Mouse (Mus musculus) CD4-positive, CD25-positive, alpha-beta regulatory T cell, adult 2 months (primary cell): ENCODE results near the gene Cd320.
"Not testable (repeated sequence)": the region's sequence is repeated elsewhere in the genome, so short reads cannot be mapped to it uniquely, and the experiment has no call there.

Experiments
- DNase-seq: peaks from one replicate; pipeline ENCODE4 v3.0.0-alpha.2; 2012; ENCODE audit warnings: low read depth, low spot score

The Cd320 gene

DNA sequence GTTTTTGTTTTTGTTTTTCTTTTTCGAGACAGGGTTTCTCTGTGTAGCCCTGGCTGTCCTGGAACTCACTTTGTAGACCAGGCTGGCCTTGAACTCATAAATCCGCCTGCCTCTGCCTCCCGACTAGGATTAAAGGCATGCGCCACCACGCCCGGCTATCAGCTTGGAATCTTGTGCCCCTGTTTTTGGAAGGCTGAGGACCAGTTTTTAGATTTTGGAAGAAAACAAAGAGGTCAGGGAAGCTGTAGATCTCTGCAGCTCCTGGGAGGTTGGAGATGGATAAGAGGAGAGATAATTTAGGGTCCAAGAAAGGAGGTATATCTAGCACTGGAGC is 17.9 kb upstream of the Cd320 start:
- not testable (repeated sequence) for DNase-seq

GRCm38 (mm10) chr17:33825462-33825861 is 17.4 kb upstream of the Cd320 start:
- no peak for DNase-seq

GRCm38 (mm10) chr17:33826850-33827249 is 16.0 kb upstream of the Cd320 start:
- peak; percentile 82 for DNase-seq

DNA sequence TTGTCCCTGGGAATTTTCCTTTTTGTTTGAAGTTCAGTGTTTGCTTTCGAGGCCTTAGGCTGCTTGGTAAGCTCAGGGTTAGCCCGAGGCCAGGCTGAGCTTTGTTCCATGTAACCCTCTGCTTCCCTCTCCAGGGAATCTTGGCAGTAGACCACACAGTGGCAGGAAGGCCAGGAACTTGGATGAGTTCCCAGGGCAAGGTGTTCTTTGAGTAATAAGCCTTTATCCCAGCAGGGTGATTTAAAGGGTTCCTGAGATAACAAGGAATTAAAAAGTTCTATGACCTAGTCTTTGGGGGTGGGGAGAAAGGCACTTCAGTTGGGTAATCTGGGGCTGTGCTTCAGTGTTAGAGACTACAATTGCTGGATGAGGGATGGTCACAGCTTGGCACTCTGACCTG is 14.0 kb upstream of the Cd320 start:
- no peak for DNase-seq

DNA sequence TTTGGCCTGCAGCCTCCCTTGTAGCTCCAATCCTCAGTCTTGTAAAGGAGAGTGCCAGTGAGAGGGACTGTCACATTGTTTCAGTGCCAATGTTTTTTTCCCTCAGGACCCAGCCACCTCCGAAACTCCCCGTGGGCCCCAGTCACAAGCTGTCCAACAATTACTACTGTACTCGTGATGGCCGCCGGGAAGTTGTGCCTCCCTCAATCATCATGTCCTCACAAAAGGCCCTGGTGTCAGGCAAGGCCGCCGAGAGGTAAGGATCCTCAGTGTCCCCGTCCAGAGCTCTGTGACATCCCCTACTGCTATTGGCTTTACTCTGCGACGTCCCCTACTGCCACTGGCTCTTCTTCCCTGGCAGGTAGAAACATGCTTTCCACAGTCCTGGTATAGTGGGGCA is 13.3 kb upstream of the Cd320 start:
- no peak for DNase-seq

- no peak for DNase-seq
Observed at GRCm38 (mm10) chr17:33844196-33844595, 1.3 kb downstream of the Cd320 start.

- DNase-seq, result no peak
Observed at GRCm38 (mm10) chr17:33848139-33848538, 5.2 kb downstream of the Cd320 start.

DNA sequence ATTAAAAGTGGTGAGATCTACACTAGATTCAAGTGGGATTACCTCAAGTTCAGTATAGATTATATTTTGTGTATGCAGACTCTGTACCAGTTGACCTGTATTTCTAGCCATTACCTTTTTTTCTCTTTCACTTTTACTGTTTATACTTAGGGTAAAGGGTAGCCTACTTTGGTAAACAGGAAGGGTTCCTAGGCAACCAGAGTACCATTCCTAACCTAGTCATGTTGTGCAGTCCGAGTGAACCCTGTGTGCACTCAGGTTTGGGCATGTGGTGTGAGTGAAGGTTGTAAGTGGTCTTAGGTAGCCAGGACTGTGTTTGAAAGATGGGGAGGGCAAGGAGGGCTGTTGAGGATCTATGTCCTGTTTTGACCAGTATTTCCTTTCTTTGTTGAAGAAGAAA is 8.4 kb downstream of the Cd320 start:
- DNase-seq, result peak; percentile 65

- no peak for DNase-seq
Observed at GRCm38 (mm10) chr17:33857816-33858215, 14.9 kb downstream of the Cd320 start.

GRCm38 (mm10) chr17:33865330-33866030 is 22.6 kb downstream of the Cd320 start:
- peak; percentile 92 for DNase-seq

DNA sequence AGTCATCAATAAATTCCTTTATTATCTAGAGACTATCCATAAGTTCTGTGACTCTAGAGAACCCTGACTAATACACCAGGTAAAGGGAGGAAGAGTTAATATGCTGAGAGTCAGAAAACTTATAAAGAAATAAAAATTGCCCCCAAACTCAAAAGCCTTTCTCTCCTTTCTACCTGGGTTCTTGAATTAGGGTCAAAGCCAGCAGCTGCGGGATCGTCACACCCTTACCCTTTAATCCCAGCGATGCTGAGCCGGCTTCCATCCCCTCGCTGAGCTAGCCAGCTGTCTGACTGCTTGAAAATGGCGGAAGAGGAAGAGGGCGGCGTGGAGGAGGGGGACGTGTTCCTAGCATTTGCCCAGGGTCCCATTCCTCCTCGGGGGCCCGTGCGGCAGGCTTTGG is 30.6 kb downstream of the Cd320 start, which contains the start of gene Gm7029:
Gene Gm7029 (plus strand): TSS at position 301 of the 400 bp plus-strand sequence.
- DNase-seq, result not testable (repeated sequence)

DNA sequence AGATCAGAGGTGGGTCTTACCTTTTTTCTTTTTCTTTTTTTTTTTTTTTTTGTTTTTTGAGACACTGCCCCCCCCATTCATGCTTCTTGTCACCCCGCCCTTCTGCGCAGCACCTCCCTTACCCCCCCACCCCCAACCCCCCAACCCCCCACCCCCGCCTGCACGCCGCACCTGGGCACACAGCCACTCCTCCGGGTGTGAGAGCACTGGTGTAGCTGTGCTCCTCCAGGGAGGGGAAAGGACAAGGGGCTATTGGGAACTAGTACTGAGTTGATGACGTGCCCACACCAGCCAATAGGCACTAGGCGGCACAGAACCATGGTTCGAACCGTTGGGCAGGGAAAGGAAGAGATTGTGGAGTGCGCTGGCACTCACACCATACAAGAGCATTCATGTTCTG is 31.5 kb downstream of the Cd320 start:
- DNase-seq, result no peak

GRCm38 (mm10) chr17:33875797-33876196 is 32.9 kb downstream of the Cd320 start:
- DNase-seq, result peak; percentile 34

GRCm38 (mm10) chr17:33884320-33884719 is 41.4 kb downstream of the Cd320 start:
- not testable (repeated sequence) for DNase-seq

DNA sequence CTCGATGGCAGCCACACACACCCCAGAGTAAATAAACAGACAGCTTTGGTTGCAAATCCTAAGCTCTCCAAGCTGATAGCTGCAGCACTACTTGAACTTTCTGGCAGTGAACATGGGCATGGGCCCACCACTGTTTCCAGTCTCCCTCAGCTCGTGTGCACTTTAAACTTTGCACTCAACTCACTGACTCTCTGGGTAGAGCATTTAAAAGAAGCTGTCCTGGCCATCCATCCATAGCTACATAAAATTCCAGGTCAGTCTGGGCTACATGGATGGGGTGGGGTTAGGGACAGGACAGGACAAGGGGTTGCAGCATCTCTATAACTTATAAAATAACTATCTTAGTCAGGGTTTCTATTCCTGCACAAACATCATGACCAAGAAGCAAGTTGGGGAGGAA is 44.9 kb downstream of the Cd320 start:
- DNase-seq, result not testable (repeated sequence)

DNA sequence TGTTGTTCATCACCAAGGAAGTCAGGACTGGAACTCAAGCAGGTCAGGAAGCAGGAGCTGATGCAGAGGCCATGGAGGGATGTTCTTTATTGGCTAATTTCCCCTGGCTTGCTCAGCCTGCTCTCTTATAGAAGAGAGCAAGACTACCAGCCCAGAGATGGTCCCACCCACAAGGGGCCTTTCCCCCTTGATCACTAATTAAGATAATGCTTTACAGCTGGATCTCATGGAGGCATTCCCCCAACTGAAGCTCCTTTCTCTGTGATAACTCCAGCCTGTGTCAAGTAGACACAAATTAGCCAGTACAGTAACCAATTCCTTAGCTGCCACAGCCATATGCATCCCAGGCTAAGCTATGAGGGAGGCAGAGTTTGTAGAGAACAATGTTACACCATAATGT is 45.3 kb downstream of the Cd320 start:
- DNase-seq, result not testable (repeated sequence)

DNA sequence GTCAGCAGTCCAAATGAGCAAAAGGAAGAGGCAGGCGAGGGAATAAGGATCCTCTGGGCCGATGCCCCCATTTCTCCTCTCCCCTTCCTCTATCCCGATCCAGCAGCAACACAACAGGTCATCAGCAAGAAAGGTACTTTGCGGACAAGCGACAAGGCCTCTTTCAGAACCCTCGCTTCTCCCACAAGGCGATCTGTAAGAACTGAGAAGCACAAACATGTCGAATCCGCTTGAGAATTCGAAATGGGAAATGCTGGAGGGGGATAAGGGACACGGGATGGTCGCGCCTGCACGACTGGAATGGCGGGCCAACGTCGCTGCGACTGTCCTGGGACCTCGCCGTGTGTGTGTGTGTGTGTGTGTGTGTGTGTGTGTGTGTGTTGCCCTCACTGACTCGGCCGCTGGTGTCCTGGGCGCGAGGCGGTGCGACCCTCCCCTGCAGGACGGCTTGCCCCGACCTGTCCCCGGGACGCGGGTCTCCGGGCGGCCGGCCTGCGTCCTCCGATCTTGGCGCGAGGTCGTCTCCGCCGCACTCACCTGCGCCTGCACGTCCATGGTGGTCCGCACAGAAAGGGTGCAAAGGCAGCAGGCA is 47.1 kb downstream of the Cd320 start:
- not testable (repeated sequence) for DNase-seq

- peak; percentile 99 for DNase-seq
Observed at GRCm38 (mm10) chr17:33890533-33891059, 47.7 kb downstream of the Cd320 start, which contains the start of gene Kifc1. Gene Kifc1 (minus strand): TSS chr17:33890661.

DNA sequence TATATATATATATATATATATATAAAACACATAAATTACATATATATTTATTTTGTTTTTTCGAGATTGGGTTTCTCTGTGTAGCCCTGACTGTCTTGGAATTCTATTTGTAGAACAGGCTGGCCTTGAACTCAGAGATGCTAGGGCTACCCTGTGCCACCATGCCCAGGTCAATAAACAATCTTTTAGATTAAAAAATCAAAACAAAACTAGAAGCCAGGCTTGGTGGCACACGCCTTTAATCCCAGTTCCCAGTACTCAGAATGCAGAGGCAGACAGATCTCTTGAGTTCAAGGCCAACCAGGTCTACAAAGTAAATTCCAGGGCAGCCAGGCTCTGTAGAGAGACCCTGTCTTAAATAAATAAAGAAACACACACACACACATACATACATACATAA is 48.5 kb downstream of the Cd320 start:
- DNase-seq, result no peak

- not testable (repeated sequence) for DNase-seq
Observed at GRCm38 (mm10) chr17:33891892-33892291, 49.0 kb downstream of the Cd320 start.

DNA sequence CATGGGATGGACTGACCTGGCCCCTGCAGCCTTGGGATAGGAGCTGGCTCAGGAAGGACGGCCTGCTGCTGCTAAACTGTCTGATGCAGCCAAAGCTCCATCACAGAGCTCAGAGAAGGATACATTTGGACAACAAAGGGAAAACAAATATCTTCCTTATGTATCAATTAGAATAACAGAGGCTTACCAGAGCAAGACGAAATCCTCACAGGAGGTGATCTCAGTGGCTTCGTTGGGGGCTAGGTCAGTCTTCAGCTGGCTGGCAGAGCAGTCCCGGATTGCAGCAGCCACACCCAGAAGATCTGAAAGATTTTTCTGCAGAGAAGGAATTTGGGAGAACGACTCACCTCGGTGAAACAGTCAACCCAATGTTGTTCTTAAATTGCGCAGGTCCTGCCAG is 49.5 kb downstream of the Cd320 start:
- DNase-seq, result no peak

- DNase-seq, result not testable (repeated sequence)
Observed at GRCm38 (mm10) chr17:33893011-33893410, 50.1 kb downstream of the Cd320 start.
